Mouse (Mus musculus): ENCODE results near the gene Rell1. TPM values are rescaled to one million over a fixed set of nuclear protein-coding genes. Genes with fewer than 3 reads are reported as not detected.

The Rell1 gene
- 15.7 and 16.6 TPM in 2 replicates for polyA plus RNA-seq (2014; fragmentation: Nextera tagmentation; extraction: Ambion mirVana)

DNA sequence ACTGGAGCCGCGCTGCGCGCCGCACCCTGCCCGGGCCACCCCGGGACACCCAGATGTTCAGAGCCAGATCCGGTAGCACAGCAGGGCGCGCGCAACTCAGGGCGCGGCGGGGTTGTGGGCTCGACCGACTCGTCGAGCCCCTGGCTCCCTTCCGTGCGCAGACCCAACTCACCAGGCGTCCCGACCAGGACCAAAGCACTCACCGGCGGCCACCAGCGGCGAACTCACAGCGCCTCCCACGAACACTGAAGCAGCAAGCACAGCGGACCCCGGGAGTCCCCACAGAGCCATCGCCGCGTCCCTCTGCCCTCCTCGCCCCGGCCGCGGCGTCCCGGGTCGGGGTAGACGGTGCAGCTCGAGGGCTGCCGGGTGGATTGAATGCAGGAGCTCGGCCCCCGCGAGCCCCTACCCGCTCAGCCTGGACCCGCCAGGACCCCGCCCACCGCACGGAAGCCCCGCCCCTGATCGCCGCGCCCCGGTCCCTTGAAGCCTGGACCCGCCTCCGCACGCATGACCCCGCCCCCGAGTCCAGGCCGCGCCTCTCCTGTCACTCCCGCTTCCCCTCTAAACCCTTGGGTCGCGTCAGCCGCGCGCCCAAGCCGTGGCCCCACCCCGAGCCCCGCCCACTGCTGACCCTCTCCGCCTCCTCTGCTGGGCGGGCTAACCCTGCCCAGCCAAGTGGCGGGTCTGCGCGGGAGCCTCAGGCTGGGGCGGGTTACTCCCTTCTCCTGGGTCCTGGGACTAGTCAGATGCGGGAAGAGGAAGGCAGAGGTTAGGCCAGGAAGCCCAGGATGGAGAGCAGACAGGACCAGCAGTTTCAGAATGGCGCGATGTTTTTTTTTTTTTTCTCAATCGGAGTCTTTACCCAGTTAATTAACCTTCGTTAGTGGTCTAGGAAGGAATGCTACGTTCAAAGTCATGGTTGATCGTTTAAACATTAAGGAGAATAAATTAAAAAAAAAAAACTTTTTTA, at the start of gene Rell1:
Gene Rell1, minus strand, starts transcription at position 455 of the 973 bp plus-strand sequence.
- Histone ChIP-seq H3K4me3 (ENCODE audit: low read depth, low read length) (peak within 1 kb of the TSS; percentile 75), H3K27me3 (ENCODE audit: insufficient read depth, low read length) (no peaks in the 10 kb centered on the region), H3K4me2 (peak within 1 kb of the TSS; percentile 80), H3K4me1 (ENCODE audit: insufficient read depth) (0 out of 2 replicates have a peak, but pooled peaks cover 12% of the 10 kb centered on the region), H3K36me3 (ENCODE audit: insufficient read depth) (no peaks in the 10 kb centered on the region), H3K27ac (ENCODE audit: low read depth) (peak within 1 kb of the TSS; percentile 73), H3K9me3 (ENCODE audit: low read depth, low read length) (no peaks in the 10 kb centered on the region), H3K9ac (peak within 1 kb of the TSS; percentile 82)
- ATAC-seq (ENCODE audit: insufficient read depth) (peak; percentile 98), DNase-seq (peak; percentile 98)
- peak; percentile 22; the same call in 1 of the 2 replicates for TF ChIP-seq CTCF (IDR thresholded peaks at IDR 0.05; ENCODE audit: low read depth)
- WGBS, result 1% methylated on average over 74 of the region's 85 CpGs

DNA sequence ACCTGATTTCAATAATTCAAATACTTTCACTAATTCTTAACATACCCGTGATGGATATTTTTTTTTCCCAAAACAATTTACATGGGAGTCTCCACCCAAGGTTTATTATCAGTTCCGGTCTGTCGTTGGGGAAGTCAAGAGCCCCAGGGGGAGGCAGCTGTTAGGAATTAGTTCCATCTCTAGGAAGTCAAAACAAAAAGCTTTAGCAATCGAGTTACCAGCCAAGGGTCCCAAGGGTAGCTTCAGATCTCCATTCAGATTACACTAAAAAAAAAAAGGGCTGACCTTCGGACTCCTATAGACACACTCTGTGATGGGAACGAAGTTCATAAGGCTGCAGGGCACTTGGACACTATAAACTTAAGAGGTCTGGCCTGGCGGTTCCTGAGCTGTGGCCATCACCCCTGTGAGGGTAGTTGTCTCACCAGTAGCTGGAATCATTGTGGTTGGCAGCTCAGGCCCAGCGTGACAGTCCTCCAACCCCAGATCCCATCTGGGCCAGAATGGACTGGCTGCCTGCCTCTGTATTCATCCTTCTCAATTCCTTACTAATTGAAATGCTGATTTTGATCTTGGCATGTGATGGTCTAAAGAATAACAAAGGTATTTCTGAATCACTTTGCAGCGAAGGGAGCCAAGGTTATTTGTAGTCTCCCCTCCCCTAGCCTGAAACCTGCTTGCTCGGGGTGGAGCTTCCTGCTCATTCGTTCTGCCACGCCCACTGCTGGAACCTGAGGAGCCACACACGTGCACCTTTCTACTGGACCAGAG, 44.1 kb upstream of the Rell1 start:
- Histone ChIP-seq H3K4me2 (no peak overlapping the region), H3K36me3 (ENCODE audit: insufficient read depth) (no peaks in the 10 kb centered on the region), H3K4me3 (ENCODE audit: low read depth, low read length) (no peak overlapping the region), H3K9me3 (ENCODE audit: low read depth, low read length) (no peaks in the 10 kb centered on the region), H3K27ac (ENCODE audit: low read depth) (no peak overlapping the region), H3K9ac (no peak overlapping the region), H3K4me1 (ENCODE audit: insufficient read depth) (no peaks in the 10 kb centered on the region), H3K27me3 (ENCODE audit: insufficient read depth, low read length) (no peaks in the 10 kb centered on the region)
- ATAC-seq (ENCODE audit: insufficient read depth), result no peak
- 84% methylated on average over 12 of the region's 13 CpGs for WGBS
- no peak for DNase-seq
- TF ChIP-seq CTCF (IDR thresholded peaks at IDR 0.05; ENCODE audit: low read depth), result no peak

DNA sequence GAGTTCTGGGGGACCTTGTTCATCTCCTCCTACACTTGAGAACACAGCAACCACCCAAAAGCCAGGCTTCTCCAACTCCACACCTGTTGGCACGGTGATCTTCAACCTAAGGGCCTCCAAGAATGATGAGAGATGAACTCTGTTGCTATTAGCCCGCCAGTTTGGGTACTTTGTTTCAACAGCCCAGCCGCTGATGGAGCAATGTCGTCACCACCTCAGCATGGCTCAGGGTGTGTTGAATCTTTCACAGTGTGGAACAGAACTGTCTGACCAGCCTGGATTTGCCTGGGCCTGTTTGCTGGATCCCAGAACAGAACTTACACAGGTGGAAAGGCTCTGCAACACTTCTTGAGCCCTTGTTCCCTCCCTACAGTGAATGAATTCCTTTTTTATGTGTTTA, 37.9 kb upstream of the Rell1 start:
- DNase-seq (no peak), ATAC-seq (ENCODE audit: insufficient read depth) (no peak)
- no peak for TF ChIP-seq CTCF (IDR thresholded peaks at IDR 0.05; ENCODE audit: low read depth)
- WGBS, result 50% methylated on average over 4 of the region's 4 CpGs
- no peak overlapping the region for H3K27ac ChIP-seq (ENCODE audit: low read depth)
- no peak overlapping the region for H3K4me3 ChIP-seq (ENCODE audit: low read depth, low read length)
- H3K4me2 ChIP-seq, result no peak overlapping the region
- H3K4me1 ChIP-seq (ENCODE audit: insufficient read depth), result no peaks in the 10 kb centered on the region
- H3K9me3 ChIP-seq (ENCODE audit: low read depth, low read length), result no peaks in the 10 kb centered on the region
- no peaks in the 10 kb centered on the region for H3K36me3 ChIP-seq (ENCODE audit: insufficient read depth)
- no peaks in the 10 kb centered on the region for H3K27me3 ChIP-seq (ENCODE audit: insufficient read depth, low read length)
- H3K9ac ChIP-seq, result no peak overlapping the region

DNA sequence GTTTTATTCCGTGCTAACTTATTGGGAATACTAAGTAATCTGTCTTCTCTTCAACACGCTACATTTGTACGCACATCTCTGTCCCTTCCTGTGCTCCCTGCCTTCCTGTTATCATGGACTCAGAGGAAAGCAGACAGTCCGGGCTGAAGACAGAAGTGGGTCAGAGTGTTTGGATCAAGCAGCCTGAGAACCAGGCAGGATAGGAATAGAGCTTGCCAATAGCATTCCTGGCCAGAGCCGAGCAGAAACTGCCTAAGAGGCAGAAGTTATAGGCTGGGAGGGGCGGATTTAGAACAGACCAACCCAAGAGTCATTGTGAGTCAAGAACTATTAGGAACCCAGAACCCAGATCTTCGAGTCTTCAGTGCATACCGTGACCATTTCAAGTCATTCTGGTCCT, 34.6 kb upstream of the Rell1 start:
- no peak overlapping the region for H3K9ac ChIP-seq
- no peak overlapping the region for H3K27ac ChIP-seq (ENCODE audit: low read depth)
- H3K27me3 ChIP-seq (ENCODE audit: insufficient read depth, low read length), result no peaks in the 10 kb centered on the region
- no peaks in the 10 kb centered on the region for H3K4me1 ChIP-seq (ENCODE audit: insufficient read depth)
- DNase-seq, result no peak
- no peak for TF ChIP-seq CTCF (IDR thresholded peaks at IDR 0.05; ENCODE audit: low read depth)
- H3K9me3 ChIP-seq (ENCODE audit: low read depth, low read length), result no peaks in the 10 kb centered on the region
- ATAC-seq (ENCODE audit: insufficient read depth), result no peak
- H3K4me2 ChIP-seq, result no peak overlapping the region
- H3K36me3 ChIP-seq (ENCODE audit: insufficient read depth), result no peaks in the 10 kb centered on the region
- H3K4me3 ChIP-seq (ENCODE audit: low read depth, low read length), result no peak overlapping the region
- 83% methylated on average over 8 of the region's 8 CpGs for WGBS

DNA sequence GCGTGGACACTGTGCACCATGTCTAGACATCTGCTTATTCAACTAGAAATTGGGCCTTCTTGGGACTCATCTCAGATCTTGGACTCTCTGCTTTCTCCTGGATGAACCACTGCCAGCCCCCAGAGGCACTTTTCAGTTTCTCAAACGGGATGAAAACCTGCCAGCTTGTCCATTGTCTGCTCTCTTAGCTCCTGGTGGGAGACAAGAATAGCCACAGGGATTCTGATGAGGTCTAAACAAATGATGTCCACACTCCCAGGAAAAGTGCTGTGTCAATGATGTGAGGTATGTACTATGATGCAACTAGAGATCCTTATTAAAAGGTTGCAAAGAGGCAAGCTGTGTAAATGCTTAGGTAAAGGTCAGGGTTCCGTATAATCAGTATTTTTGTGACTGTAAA, 25.2 kb upstream of the Rell1 start:
- Histone ChIP-seq H3K27ac (ENCODE audit: low read depth) (no peak overlapping the region), H3K4me2 (no peak overlapping the region), H3K4me3 (ENCODE audit: low read depth, low read length) (no peak overlapping the region), H3K27me3 (ENCODE audit: insufficient read depth, low read length) (no peaks in the 10 kb centered on the region), H3K9ac (no peak overlapping the region), H3K4me1 (ENCODE audit: insufficient read depth) (no peaks in the 10 kb centered on the region), H3K9me3 (ENCODE audit: low read depth, low read length) (no peaks in the 10 kb centered on the region), H3K36me3 (ENCODE audit: insufficient read depth) (no peaks in the 10 kb centered on the region)
- ATAC-seq (ENCODE audit: insufficient read depth) (no peak), DNase-seq (no peak)
- no peak for TF ChIP-seq CTCF (IDR thresholded peaks at IDR 0.05; ENCODE audit: low read depth)
- WGBS, result 62% methylated on average over 3 of the region's 3 CpGs

DNA sequence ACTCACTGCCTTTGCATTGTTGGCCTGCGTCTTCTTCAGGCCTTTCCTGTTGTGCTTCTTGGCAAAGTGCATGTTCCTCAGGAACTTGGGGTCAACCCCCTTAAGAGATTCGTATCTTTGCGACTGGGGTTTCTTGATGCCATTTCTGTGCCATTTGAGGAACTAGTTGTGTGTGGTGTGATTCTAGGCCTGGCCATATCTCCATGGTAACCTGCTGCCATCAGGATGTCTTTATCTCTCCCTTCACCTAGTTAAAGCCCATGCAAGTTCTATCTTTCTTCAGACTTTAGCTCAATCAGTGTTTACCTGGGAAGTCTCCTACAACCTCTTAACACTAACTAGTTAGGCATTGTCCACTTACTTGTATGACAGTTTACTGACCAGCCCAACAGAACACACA, 22.0 kb upstream of the Rell1 start:
- H3K36me3 ChIP-seq (ENCODE audit: insufficient read depth), result no peaks in the 10 kb centered on the region
- WGBS, result 89% methylated on average over 3 of the region's 3 CpGs
- no peaks in the 10 kb centered on the region for H3K4me1 ChIP-seq (ENCODE audit: insufficient read depth)
- H3K27ac ChIP-seq (ENCODE audit: low read depth), result no peak overlapping the region
- no peak overlapping the region for H3K4me3 ChIP-seq (ENCODE audit: low read depth, low read length)
- DNase-seq (no peak), ATAC-seq (ENCODE audit: insufficient read depth) (no peak)
- no peak overlapping the region for H3K4me2 ChIP-seq
- H3K9me3 ChIP-seq (ENCODE audit: low read depth, low read length), result no peaks in the 10 kb centered on the region
- no peak overlapping the region for H3K9ac ChIP-seq
- TF ChIP-seq CTCF (IDR thresholded peaks at IDR 0.05; ENCODE audit: low read depth), result no peak
- H3K27me3 ChIP-seq (ENCODE audit: insufficient read depth, low read length), result no peaks in the 10 kb centered on the region

DNA sequence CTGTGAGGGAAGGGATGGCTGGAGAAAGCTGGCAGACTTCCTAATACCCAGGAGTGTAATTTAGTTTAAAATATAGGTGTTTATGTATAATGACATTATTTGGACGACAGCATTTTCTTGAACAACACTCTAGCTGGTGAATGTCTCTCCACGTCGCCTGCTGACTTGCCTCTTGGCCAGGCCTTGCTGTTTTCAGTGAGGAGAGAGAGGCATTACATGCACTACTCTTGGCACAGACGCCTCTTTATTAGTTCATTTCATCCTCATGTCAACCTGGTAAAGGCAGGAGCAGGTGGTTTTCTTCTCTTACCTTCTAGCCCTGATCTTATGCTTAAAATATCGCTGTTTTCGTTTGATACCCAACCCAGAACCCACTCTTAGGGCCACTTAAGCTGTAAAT, 17.6 kb upstream of the Rell1 start:
- no peaks in the 10 kb centered on the region for H3K27me3 ChIP-seq (ENCODE audit: insufficient read depth, low read length)
- H3K4me3 ChIP-seq (ENCODE audit: low read depth, low read length), result no peak overlapping the region
- no peak overlapping the region for H3K9ac ChIP-seq
- WGBS, result 76% methylated on average over 6 of the region's 6 CpGs
- no peak for TF ChIP-seq CTCF (IDR thresholded peaks at IDR 0.05; ENCODE audit: low read depth)
- no peaks in the 10 kb centered on the region for H3K36me3 ChIP-seq (ENCODE audit: insufficient read depth)
- H3K27ac ChIP-seq (ENCODE audit: low read depth), result no peak overlapping the region
- no peak overlapping the region for H3K4me2 ChIP-seq
- ATAC-seq (ENCODE audit: insufficient read depth), result no peak
- no peak for DNase-seq
- H3K9me3 ChIP-seq (ENCODE audit: low read depth, low read length), result no peaks in the 10 kb centered on the region
- no peaks in the 10 kb centered on the region for H3K4me1 ChIP-seq (ENCODE audit: insufficient read depth)
